27 mouse cellular contexts compared by ENCODE assay signal in genomic region chr13:53543291-53543690, GRCm38 (mm10).
DNase-seq lines count a peak whose midpoint lies in the region; ATAC-seq lines count a peak whose summit lies in the region.
"Had no signal": no experiment of that assay in that cellular context is flagged by ENCODE, and none has a peak within 500 bp of the region (broad histone marks: within the 10 kb centered on the region; RNA-seq: fewer than 3 reads in every experiment).

No protein-coding gene starts in this region.

- H3K4me1 ChIP-seq in limb, embryonic 13.5 days: peaks cover 44% of the 10 kb centered on the region
- H3K4me1 ChIP-seq in intestine, embryonic 16.5 days (ENCODE audit: control insufficient read depth, insufficient read depth, low read length): no peaks in the 10 kb centered on the region
- H3K4me1 ChIP-seq: intestine, embryonic 15.5 days had no signal

- H3K27me3 ChIP-seq in limb, embryonic 13.5 days: 0 out of 2 replicates have a peak, but pooled peaks cover 4% of the 10 kb centered on the region
- no peaks in the 10 kb centered on the region for H3K27me3 ChIP-seq in intestine, embryonic 16.5 days (replicated peaks; ENCODE audit: control insufficient read depth, insufficient read depth, low read length)
- H3K27me3 ChIP-seq: heart, embryonic 12.5 days; intestine, embryonic 15.5 days had no signal

- peak; percentile 48; the same call in 1 of the 2 replicates for ATAC-seq in limb, embryonic 13.5 days (ENCODE audit: low FRiP score, low read depth)
- ATAC-seq in intestine, embryonic 16.5 days: no peak
- ATAC-seq: intestine, embryonic 15.5 days had no signal

- WGBS in limb, embryonic 13.5 days: 6% methylated on average over 5 of the region's 5 CpGs
- WGBS in intestine, embryonic 16.5 days: 59% methylated on average over 5 of the region's 5 CpGs

- no peak overlapping the region for H3K9ac ChIP-seq in limb, embryonic 13.5 days
- no peak overlapping the region for H3K9ac ChIP-seq in intestine, embryonic 16.5 days (ENCODE audit: low read depth, low read length)
- H3K9ac ChIP-seq: heart, embryonic 12.5 days; hindbrain, embryonic 14.5 days; intestine, embryonic 15.5 days had no signal

- no peak overlapping the region for H3K4me3 ChIP-seq in limb, embryonic 13.5 days
- H3K4me3 ChIP-seq in intestine, embryonic 16.5 days (ENCODE audit: low read length): no peak overlapping the region
- H3K4me3 ChIP-seq: heart, embryonic 12.5 days; intestine, embryonic 15.5 days; layer of hippocampus, adult 2 months had no signal

- peak; percentile 71 for DNase-seq in embryo, embryonic 10 days (ENCODE audit: low spot score)
- no peak for DNase-seq in embryo, embryonic 9.5 days (ENCODE audit: extremely low spot score)
- peak; percentile 29 for DNase-seq in embryo, embryonic 11.5 days (ENCODE audit: low read depth, low spot score)
- DNase-seq in fibroblast of lung, adult 2 months (ENCODE audit: low read depth): peak; percentile 44
- no peak for DNase-seq in testis, postnatal 10 days (ENCODE audit: low spot score)
- no peak for DNase-seq in frontal cortex, postnatal 25 days (ENCODE audit: low spot score in 2 of 2)
- DNase-seq: adrenal gland, postnatal 14 days; cerebellum, adult 2 months; cerebellum, postnatal 25 days; gastrocnemius, postnatal 14 days; heart, adult 11 months; heart, postnatal 10 days; kidney, adult 9 months; kidney, postnatal 14 days; lung, adult 18-20 months; lung, postnatal 10 days; right cerebral cortex, postnatal 14 days; spleen, adult 18-20 months; thymus, postnatal 14 days had no signal

- H3K36me3 ChIP-seq in limb, embryonic 13.5 days: no peaks in the 10 kb centered on the region
- no peaks in the 10 kb centered on the region for H3K36me3 ChIP-seq in intestine, embryonic 16.5 days (ENCODE audit: control insufficient read depth, insufficient read depth, low read length)
- H3K36me3 ChIP-seq: heart, embryonic 12.5 days; intestine, embryonic 15.5 days had no signal

- no peak overlapping the region for H3K27ac ChIP-seq in limb, embryonic 13.5 days
- no peak overlapping the region for H3K27ac ChIP-seq in intestine, embryonic 16.5 days (ENCODE audit: low read length)
- H3K27ac ChIP-seq: hindbrain, embryonic 14.5 days; intestine, embryonic 15.5 days; layer of hippocampus, adult 2 months had no signal

- H3K9me3 ChIP-seq in limb, embryonic 13.5 days: no peaks in the 10 kb centered on the region
- no peaks in the 10 kb centered on the region for H3K9me3 ChIP-seq in intestine, embryonic 16.5 days (ENCODE audit: control insufficient read depth, low read length)
- H3K9me3 ChIP-seq: heart, embryonic 12.5 days; intestine, embryonic 15.5 days had no signal

- H3K4me2 ChIP-seq in limb, embryonic 13.5 days (replicated peaks): 0 out of 2 replicates have a peak overlapping the region, but pooled peaks have one; percentile 14
- no peak overlapping the region for H3K4me2 ChIP-seq in intestine, embryonic 16.5 days (ENCODE audit: low read depth, low read length)
- H3K4me2 ChIP-seq: heart, embryonic 12.5 days; hindbrain, embryonic 14.5 days; intestine, embryonic 15.5 days; liver, embryonic 11.5 days; midbrain, embryonic 11.5 days had no signal

Comparison
In these comparisons a context has a peak if more than half of its experiments do, and no peak if none do; other contexts are left out.
1. DNase-seq: peak in embryo, embryonic 10 days (single experiment), embryo, embryonic 11.5 days (single experiment) and fibroblast of lung, adult 2 months (single experiment); none in embryo, embryonic 9.5 days (single experiment), testis, postnatal 10 days (single experiment) and frontal cortex, postnatal 25 days (0 of 2).